Mouse (Mus musculus): ENCODE results near the gene Pycard. TPM values are rescaled to one million over a fixed set of nuclear protein-coding genes. Genes with fewer than 3 reads are reported as not detected.
"Not testable (repeated sequence)": the region's sequence is repeated elsewhere in the genome, so short reads cannot be mapped to it uniquely, and the experiment has no call there.

Gene Pycard
- total RNA-seq (2017), result 10.5 and 16.2 TPM in 2 replicates

GRCm38 (mm10) chr7:127993341-127993977 is at the start of gene Pycard:
TSS of gene Pycard (minus strand) at chr7:127993867.
- ATAC-seq (ENCODE audit: extremely low read depth, insufficient number of reproducible peaks, low FRiP score, poor library complexity, severe bottlenecking), result peak; percentile 77

GRCm38 (mm10) chr7:128042161-128042820 is 48.6 kb upstream of the Pycard start:
- ATAC-seq (ENCODE audit: extremely low read depth, insufficient number of reproducible peaks, low FRiP score, poor library complexity, severe bottlenecking), result 0 out of 2 replicates have a peak, but pooled peaks have one; percentile 19

GRCm38 (mm10) chr7:128033616-128034015 is 39.9 kb upstream of the Pycard start:
- ATAC-seq (ENCODE audit: extremely low read depth, insufficient number of reproducible peaks, low FRiP score, poor library complexity, severe bottlenecking), result no peak

GRCm38 (mm10) chr7:128032989-128033293 is 39.3 kb upstream of the Pycard start:
- no peak for ATAC-seq (ENCODE audit: extremely low read depth, insufficient number of reproducible peaks, low FRiP score, poor library complexity, severe bottlenecking)

GRCm38 (mm10) chr7:128032290-128032988 is 38.8 kb upstream of the Pycard start:
- ATAC-seq (ENCODE audit: extremely low read depth, insufficient number of reproducible peaks, low FRiP score, poor library complexity, severe bottlenecking), result no peak

- ATAC-seq (ENCODE audit: extremely low read depth, insufficient number of reproducible peaks, low FRiP score, poor library complexity, severe bottlenecking), result no peak
Measured at GRCm38 (mm10) chr7:128031403-128031976, 37.8 kb upstream of the Pycard start.

GRCm38 (mm10) chr7:128025381-128025780 is 31.7 kb upstream of the Pycard start:
- ATAC-seq (ENCODE audit: extremely low read depth, insufficient number of reproducible peaks, low FRiP score, poor library complexity, severe bottlenecking), result peak; percentile 33; the same call in 1 of the 2 replicates

GRCm38 (mm10) chr7:128024932-128025331 is 31.3 kb upstream of the Pycard start:
- ATAC-seq (ENCODE audit: extremely low read depth, insufficient number of reproducible peaks, low FRiP score, poor library complexity, severe bottlenecking), result no peak

GRCm38 (mm10) chr7:128024364-128024763 is 30.7 kb upstream of the Pycard start:
- no peak for ATAC-seq (ENCODE audit: extremely low read depth, insufficient number of reproducible peaks, low FRiP score, poor library complexity, severe bottlenecking)

GRCm38 (mm10) chr7:128023565-128023964 is 29.9 kb upstream of the Pycard start:
- ATAC-seq (ENCODE audit: extremely low read depth, insufficient number of reproducible peaks, low FRiP score, poor library complexity, severe bottlenecking), result no peak

GRCm38 (mm10) chr7:128022974-128023373 is 29.3 kb upstream of the Pycard start:
- ATAC-seq (ENCODE audit: extremely low read depth, insufficient number of reproducible peaks, low FRiP score, poor library complexity, severe bottlenecking), result 0 out of 2 replicates have a peak, but pooled peaks have one; percentile 33

- ATAC-seq (ENCODE audit: extremely low read depth, insufficient number of reproducible peaks, low FRiP score, poor library complexity, severe bottlenecking), result peak; percentile 16; the same call in 1 of the 2 replicates
Measured at GRCm38 (mm10) chr7:128019187-128019586, 25.5 kb upstream of the Pycard start.

- ATAC-seq (ENCODE audit: extremely low read depth, insufficient number of reproducible peaks, low FRiP score, poor library complexity, severe bottlenecking), result no peak
Measured at GRCm38 (mm10) chr7:128018275-128018674, 24.6 kb upstream of the Pycard start.

GRCm38 (mm10) chr7:128016650-128017049 is 23.0 kb upstream of the Pycard start:
- ATAC-seq (ENCODE audit: extremely low read depth, insufficient number of reproducible peaks, low FRiP score, poor library complexity, severe bottlenecking), result no peak

GRCm38 (mm10) chr7:128016134-128016533 is 22.5 kb upstream of the Pycard start:
- ATAC-seq (ENCODE audit: extremely low read depth, insufficient number of reproducible peaks, low FRiP score, poor library complexity, severe bottlenecking), result not testable (repeated sequence)

- ATAC-seq (ENCODE audit: extremely low read depth, insufficient number of reproducible peaks, low FRiP score, poor library complexity, severe bottlenecking), result no peak
Measured at GRCm38 (mm10) chr7:128013116-128013515, 19.4 kb upstream of the Pycard start.

GRCm38 (mm10) chr7:128012136-128012780 is 18.6 kb upstream of the Pycard start:
- ATAC-seq (ENCODE audit: extremely low read depth, insufficient number of reproducible peaks, low FRiP score, poor library complexity, severe bottlenecking), result no peak

GRCm38 (mm10) chr7:128009715-128010340 is 16.2 kb upstream of the Pycard start:
- no peak for ATAC-seq (ENCODE audit: extremely low read depth, insufficient number of reproducible peaks, low FRiP score, poor library complexity, severe bottlenecking)

- no peak for ATAC-seq (ENCODE audit: extremely low read depth, insufficient number of reproducible peaks, low FRiP score, poor library complexity, severe bottlenecking)
Measured at GRCm38 (mm10) chr7:128006193-128006592, 12.5 kb upstream of the Pycard start.
